Mouse (Mus musculus): ENCODE results near the gene Dpf3. TPM values are rescaled to one million over a fixed set of nuclear protein-coding genes. Genes with fewer than 3 reads are reported as not detected.

The Dpf3 gene
- total RNA-seq, 2 experiments from 2014 or later = 17.3 to 18.1 TPM

DNA sequence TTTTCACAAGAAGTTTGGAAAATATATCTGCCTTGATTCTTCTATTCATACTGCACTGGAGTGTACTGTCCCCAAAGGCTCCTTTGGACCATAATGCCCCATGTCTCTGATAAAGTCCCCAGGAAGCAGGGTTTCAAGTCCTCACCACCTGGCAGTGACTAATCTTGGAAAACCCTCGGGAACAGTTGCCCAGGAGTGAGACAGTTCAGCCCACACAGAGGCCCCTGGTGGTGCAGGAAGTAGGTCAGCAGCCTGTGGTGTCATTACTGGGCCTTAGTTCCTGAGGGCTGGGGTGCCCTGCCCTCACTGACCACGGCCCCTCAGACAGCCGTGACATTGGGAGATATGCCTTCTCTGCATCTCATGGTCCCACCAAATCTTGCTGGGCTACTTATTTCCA, 246.5 kb downstream of the Dpf3 start:
- DNase-seq = peak; percentile 35 to 38

DNA sequence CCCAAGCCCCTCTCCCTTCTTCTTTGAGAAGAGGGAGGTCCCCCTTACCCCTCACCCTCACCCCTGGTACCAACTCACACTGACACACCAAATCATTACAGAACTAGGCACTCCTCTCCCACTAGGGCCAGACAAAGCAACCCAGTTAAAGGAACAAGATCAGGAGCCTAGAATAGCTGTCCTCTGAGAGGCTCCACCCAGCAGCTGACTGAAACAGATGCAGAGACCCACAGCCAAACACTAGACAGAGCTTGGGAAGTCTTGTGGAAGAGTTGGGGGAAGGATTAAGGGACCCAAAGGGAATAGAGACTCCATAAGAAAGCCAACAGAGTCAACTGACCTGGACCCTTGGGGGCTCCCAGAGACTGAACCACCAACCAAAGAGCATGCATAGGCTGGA, 246.9 kb downstream of the Dpf3 start:
- intact Hi-C loops (cut with DNase I) = no loop called here
- DNase-seq = peak; percentile 17 to 28

More for the DNA sequence above, 246.5 kb downstream of the Dpf3 start:
- intact Hi-C loops (cut with DNase I) = no loop called here

DNA sequence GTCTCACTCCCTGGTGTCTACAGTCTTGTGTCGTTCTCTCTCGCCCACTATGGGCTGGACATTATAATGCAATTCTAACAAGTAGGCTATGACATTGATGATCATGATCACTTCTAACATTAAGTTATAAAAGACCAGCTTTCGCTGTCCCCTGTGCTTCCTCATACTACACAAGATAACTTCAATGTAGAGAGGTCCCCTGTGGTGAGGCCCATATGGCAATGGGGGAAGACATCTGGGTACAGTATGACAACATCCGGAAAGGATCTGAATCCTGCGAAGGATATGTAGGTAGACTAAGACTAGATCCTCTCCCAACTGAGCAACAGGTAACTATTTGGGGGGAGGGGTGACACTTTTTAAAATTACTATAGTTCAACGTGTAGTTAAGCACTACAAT, 251.7 kb downstream of the Dpf3 start:
- intact Hi-C loops (cut with DNase I) = no loop called here
- DNase-seq = no peak

DNA sequence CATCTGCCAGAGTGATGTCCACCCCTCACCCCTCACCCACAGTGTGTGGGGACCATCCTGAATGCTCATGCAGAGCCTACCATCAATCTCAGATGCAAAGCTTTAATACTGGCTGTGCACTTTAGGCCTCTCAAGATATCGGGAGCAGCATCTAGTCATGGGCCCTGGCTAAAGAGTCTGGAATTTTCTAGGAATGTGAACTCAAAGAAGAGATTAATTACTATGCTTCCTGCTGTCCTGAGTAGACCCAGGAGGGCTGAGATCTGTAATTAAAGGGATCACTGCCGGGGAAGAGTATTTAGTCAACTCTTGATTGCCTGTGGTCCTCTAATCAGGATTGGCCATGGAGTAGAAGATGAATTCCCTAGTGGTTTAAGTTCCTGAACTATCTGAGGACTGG, 252.5 kb downstream of the Dpf3 start:
- DNase-seq = no peak
- intact Hi-C loops (cut with DNase I) = no loop called here

DNA sequence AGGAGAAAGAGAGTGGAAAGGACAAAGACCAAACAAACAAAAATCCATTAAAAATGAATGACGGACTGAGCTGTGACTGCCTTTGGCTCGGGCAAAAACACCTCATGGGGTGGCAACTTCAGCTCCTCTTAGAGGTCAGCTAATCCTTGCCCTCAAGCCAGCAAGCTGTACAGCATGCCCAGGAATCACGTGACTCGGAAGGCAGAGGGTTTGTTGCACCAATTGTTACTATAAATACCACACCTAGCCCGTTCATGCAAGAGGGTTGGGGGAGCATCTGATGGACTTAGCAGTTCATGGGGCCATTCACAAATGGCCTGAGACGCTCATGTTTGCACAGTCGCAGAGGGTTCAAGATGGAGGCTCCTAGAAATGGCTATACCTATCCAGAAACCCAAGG, 253.9 kb downstream of the Dpf3 start:
- DNase-seq = peak; percentile 70 to 74
- intact Hi-C loops (cut with DNase I) = no loop called here

DNA sequence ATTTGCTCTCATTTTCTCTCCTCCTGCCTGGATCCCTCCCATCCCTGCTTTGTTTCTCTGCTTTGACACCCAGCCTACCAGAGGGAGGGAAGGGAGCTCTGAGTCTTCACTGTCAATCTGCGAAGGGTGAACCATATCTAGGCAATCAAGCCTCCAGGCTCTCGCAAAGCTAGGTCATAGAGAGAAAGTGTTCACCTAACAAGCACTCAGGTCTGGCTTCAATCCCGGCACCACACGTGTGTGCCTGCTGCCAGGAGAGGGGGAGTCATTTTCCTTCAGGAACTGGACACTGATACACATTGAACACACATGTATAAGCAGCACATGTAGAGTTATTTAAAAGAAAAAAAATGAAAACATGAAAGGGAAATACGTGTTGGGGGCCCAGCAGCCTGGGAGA, 254.6 kb downstream of the Dpf3 start:
- peak; percentile 25 to 32 for DNase-seq
- intact Hi-C loops (cut with DNase I) = no loop called here

DNA sequence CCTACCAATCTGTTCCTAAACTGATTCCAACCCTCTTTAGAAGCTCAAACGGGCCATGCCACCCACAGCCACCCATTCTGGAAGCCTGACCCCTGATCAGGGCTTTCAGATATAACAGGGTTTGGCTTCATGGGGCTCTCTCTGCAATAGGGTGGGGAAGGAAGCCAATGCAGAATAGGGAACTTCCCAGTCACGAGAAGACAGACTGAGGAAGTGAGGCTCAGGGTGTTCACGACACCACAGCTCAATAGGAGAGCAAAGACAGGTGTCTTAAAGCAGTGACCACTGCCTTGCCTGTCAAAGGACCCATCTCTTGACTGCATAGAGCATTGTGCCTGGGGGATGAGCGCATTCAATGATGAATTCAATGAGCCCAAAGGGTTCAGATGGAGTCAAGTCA, 256.3 kb downstream of the Dpf3 start:
- no peak for DNase-seq
- intact Hi-C loops (cut with DNase I) = no loop called here

DNA sequence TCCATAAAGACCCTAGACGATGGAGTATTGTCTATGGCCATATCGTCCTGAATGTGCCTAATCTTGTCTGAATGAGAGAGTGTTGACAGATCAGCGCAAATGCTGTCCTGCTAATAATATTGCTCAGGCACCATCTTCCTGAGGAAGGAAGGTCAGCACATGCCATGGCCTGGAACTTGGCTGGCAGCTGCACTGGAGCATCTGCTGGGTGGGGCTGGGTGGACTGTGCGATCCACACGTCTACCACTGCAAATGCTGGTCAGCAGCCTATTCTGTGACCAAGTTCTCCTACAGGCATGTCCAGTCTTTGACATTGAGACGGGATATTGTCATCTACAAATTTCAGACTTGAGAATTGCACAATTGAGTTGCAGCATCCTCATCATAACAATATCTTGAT, 257.8 kb downstream of the Dpf3 start:
- no peak for DNase-seq
- intact Hi-C loops (cut with DNase I) = no loop called here

DNA sequence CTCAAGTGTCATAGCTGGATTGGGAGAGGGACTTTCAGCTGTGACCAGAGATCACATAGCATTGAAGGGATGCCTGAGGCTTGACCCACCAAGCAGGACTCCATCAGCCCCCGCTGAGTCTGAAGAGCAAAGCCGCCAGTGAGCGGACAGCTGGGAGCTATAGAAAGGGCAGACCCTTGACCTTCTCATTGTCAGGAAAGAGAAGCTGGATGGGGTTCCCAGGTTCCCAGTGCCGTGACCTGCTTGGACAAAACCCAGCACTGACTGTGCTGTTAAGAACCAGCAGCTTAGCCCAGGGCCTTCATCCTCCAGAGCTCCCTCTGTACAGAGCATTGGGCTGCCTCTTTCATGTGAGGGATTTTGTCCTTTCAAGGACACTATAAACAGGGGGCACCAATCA, 260.5 kb downstream of the Dpf3 start:
- DNase-seq = no peak
- intact Hi-C loops (cut with DNase I) = no loop called here

DNA sequence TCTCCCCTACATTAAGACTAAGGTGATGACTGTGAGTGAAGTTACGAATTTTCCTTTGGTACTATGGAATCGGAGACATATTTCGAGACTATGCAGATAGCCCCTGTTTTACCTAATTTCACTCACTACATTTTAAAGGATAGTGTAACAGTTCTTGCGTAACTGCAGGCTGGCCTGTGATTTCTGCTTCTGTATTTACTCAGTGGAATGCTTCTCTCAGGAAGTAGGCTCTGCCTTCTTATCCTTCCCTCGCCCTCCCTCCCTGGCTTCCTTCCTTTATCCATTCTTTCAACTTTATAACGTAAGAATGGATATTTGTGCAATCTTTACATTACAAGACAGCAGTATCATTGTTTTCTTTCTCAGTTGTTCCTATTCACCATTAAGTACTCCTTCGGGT, 266.6 kb downstream of the Dpf3 start:
- no peak for DNase-seq
- intact Hi-C loops (cut with DNase I) = no loop called here

DNA sequence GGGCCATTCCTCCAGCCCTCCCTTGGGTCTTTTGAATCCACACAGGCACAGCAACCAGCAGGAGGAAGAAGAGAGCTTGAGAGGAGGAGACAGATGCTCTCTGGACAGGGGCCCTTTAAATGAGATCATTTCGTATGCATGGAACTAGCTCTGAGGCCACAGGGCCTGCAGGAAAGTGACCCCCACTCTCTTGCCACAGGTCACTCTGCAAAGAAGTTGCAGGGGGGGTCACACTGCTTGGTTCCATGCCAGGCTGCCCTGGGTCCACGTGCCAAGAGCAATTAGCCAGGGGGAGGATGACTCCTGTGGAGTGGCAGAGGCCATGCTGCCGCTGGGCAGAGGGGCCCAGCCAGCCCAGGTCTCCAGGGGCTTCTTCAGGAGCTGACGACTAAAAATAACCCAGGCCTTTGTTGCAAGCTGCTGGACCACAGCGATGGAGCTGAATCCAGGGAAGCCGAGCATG, 273.6 kb downstream of the Dpf3 start:
- peak; percentile 39 to 41 for DNase-seq
- intact Hi-C loops (cut with DNase I) = loop anchor here (5.0 kb wide), 1 partner anchor 288 kb away; no protein-coding TSS in a partner anchor

DNA sequence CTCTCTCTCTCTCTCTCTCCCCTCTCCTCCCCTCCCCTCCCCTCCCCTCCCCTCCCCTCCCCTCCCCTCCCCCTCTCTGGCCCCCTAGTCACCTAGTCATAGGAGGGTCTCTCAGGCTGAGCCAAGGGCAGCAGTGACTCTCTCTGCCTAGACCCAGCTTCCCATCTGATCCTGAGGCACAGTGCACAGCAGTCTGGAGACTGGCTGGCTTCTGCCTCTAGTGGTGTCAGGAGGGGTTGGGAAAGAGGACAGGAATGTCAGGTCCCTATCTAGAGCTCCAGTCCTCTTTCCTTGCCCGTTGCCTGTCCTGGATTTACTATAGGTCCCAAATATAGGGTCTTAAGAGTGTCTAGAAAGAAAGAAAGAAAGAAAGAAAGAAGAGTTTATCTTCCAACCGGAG, 275.5 kb downstream of the Dpf3 start:
- DNase-seq = no peak
- intact Hi-C loops (cut with DNase I) = loop anchor here (5.0 kb wide), 1 partner anchor 290 kb away; no protein-coding TSS in a partner anchor

DNA sequence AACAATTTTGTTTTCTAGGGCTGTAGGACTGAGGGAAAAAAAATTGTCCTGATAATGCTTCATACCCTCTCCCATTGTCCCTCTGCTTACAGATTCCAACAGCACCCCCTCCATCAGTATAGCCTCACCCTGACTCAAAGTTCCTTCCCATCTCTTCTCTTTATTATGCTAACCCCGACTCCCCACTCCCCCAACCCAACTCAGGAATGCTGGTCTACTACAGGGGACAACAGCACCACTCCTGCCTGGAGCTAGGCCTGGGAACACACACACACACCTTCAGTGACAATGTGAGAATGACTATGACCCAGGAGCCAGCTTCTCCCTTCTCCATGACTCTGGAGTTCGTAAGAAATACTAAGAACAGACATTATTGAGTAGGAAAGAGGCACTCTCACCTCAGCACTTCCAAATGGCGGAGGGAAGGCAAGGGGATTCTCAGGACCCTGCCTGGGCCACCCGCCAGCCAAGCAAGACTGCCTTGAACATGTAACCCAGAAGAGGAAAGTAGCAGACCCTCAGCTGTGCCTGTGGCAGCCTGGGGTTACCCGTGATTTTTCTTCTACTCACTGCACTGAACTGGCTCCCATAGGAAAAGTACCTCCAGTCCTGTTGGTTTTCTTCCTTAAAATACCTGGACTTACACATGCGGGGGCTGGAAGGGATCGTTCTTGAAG, 276.2 kb downstream of the Dpf3 start:
- DNase-seq = no peak
- intact Hi-C loops (cut with DNase I) = loop anchor here (5.0 kb wide), 1 partner anchor 291 kb away; no protein-coding TSS in a partner anchor

DNA sequence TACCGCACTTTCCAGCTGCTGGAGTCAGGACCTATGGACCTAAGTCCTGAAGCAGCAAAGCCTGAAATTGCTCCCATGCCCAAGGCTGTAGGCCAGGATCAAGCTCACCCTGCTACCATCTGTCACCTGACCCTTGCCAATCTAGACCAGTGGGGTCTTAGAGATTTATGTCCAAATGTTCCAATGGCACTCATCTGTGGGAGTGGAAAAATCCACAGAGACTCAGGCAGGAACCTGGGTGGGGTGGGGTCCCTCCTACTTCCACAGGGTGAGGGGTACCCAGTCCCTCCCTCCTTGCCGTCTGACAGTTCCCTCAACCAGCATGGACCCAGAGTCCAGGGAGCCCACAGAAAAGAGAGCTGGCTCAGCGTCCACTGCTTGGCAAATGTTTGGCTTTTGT, 276.8 kb downstream of the Dpf3 start:
- no peak for DNase-seq
- intact Hi-C loops (cut with DNase I) = loop anchor here (5.0 kb wide), 1 partner anchor 292 kb away; no protein-coding TSS in a partner anchor

DNA sequence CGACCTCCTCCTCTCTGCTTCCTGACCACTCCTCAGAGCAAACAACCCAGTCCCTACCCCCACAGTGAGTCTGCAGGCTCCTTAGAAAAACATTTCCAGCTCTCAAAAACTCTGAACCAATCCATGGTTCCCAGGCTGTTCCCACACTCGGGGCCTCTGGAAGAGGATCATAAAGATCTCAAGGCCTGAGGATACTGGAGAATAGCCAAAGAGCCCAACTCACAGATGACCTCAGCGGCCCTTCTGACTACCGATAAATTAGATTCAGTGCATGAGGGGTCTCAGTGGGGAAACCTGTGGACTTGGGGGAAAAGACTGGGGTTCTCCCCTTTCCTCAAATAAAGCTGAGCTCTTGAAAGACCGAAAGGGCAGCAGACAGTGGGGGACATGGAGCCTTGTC, 277.2 kb downstream of the Dpf3 start:
- DNase-seq = no peak
- intact Hi-C loops (cut with DNase I) = loop anchor here (5.0 kb wide), 1 partner anchor 292 kb away; no protein-coding TSS in a partner anchor

DNA sequence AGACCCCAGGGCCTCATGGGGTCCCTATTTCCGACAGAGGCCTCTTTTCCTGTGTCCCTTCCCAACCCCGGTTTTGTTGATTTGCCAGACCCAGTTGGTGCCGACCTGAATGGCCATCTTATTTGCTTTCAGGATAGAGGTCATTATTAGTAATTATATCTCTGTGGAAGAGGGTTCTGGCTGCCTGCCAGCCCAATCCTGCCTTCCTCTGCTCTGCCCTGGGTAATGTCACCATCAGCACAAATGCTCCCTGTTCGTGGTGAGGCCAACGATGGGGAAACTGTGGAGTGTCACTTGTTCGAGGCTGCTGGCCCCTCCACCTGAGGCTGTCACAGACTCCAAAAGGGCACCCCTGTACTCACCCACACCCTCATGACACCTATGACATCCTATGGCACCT, 278.1 kb downstream of the Dpf3 start:
- DNase-seq = peak; percentile 43 to 47
- intact Hi-C loops (cut with DNase I) = no loop called here

DNA sequence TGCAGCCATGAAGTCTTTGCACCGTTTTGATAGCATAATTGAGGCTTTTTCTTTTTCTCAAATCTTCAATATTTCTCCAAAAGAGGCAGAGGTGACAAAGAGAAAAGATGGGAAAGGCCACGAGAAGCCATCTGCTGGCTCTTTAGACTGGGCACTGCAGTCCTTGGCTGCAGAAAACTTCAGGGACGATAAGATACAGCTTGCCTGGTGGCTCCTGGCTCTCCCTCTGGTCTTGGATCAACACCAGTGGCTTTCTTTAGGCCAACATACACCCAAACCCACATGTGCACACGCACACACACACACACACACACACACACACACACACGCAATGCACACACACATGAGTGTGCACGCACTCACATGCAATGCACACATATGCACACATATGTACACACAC, 278.7 kb downstream of the Dpf3 start:
- no peak for DNase-seq
- intact Hi-C loops (cut with DNase I) = no loop called here

DNA sequence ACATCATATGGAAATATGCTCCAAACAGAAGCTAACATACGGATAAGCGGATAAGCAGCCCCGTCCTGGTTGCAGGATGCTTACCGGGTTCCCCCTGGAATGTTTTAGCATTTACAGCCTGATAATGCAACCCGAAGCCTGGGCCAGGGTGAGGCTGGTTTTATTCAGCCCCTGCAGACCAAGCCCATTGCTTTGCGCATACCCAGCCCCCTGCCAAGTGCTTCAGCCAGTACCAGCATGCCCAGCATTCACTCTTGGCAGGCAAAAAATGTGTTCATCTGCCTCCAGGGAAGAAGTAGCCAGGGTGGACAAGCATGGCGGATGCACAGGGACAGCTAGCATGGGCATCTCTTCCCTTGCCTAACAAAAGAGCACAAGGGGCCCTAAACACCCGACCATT, 279.5 kb downstream of the Dpf3 start:
- intact Hi-C loops (cut with DNase I) = no loop called here
- peak in 1 of 2 experiments; percentile 12 for DNase-seq

DNA sequence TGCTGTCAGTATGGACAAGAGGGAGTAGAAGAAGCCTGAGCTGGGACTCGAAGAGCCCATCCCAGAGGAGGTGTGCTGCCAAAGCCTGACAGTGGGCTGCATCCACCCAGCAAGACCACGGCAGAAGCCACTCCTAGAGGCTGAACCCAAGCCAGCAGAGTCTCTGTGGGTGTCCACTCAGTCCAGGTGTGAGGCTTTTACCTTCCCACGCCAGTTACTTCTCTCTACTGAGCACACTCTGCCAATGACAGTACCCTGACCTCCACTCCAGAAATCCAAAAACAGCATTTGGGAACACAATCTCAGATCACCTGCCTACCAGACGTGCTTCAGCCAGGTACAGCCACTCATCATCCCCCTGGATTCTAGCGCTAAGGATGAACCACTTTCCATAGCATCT, 280.0 kb downstream of the Dpf3 start:
- intact Hi-C loops (cut with DNase I) = loop anchor here (2.0 kb wide), 1 partner anchor 83 kb away; no protein-coding TSS in a partner anchor
- no peak for DNase-seq

DNA sequence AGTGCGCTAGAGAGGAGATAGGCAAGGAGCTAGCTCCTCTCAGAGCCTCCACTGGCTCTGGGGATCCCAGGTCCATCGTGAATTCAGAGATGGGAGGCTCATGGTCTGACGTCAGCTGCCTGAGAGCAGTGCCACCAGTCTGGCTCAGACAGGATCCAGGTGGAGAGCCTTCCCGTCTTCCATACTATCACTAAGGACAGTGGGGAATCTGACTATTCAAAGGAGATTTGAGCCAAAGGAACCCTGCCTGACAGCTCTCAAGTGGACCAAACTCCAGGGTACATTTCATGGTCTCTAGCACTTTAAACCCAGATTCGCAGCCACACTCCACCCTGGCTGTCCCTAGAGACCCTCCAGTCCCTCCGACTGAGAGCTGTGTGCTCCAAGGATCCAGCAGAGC, 280.6 kb downstream of the Dpf3 start:
- peak in 1 of 2 experiments; percentile 16 for DNase-seq
- intact Hi-C loops (cut with DNase I) = loop anchor here (2.0 kb wide), 1 partner anchor 82 kb away; no protein-coding TSS in a partner anchor

DNA sequence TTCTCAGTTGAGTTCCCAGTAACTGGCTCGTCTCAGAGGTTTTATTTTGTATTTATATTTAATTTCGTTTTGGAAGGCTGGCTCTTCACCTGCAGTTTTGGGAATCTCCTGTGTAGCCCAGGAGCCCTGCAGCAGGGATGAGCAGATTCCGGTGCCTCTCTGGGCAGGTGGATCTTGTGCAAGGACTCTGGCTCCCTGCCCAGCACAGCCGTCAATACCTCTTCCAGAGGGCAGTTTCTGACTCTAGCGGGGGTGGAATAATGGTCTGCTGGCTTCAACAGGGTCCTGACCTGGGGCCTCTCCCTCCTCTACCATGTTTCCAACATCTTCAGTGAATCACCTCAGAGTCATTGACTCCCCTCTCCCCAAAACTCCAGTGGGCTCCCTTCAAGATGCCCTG, 283.2 kb downstream of the Dpf3 start:
- DNase-seq = no peak
- intact Hi-C loops (cut with DNase I) = no loop called here

DNA sequence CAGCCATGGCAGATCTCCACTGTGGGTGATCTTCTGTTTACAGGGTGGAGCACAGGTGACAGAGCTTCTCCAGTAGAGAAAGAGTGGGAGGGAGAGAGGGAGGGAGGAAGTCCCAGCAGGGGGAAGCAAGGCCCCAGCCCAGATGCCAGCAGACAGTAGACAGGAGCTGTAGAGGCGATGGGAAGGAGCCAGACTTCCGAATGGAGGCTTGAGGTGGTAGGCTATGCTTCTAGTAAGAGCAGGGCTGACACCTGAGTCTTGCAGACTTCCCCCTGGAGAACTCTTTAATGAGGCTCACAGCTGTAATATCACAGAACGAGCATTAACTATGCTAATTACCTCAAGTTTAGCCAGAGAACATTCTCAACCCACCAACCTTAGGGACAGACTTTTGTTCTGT, 285.8 kb downstream of the Dpf3 start:
- no peak for DNase-seq

DNA sequence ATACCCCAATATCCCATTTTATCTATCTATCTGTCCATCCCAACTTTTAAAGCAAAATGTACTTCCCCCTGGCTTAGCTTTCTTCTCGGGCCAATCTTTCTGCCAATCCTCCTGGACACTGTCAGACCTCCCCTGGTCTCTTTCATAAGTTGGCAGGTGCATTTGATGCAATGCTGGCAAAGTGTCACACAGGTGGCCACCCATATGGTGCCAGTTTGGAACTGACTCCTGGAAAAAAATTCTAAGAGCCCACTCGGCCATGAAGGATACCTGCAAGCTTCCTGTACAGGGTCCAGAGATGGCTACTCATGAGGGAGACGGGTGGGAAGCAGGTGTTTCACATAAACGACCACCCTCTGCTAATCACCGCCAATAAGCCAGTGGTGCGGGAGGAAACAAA, 307.0 kb downstream of the Dpf3 start:
- intact Hi-C loops (cut with DNase I) = no loop called here
- DNase-seq = no peak

More for the DNA sequence above, 285.8 kb downstream of the Dpf3 start:
- intact Hi-C loops (cut with DNase I) = no loop called here

All from heart, postnatal 10 days (tissue).